Mouse (Mus musculus): ENCODE results near the gene Clec12a.

GRCm38 (mm10) chr6:129356430-129356829 lies 13.9 kb downstream of the Clec12a start:
- TF ChIP-seq MYOG (IDR thresholded peaks at IDR 0.05; ENCODE audit: control insufficient read depth in 1 of 3, insufficient read depth in 1 of 3, insufficient read length in 2 of 3, low read depth in 2 of 3) (no peak), POLR2A (IDR thresholded peaks at IDR 0.05; ENCODE audit: insufficient read length, low read depth) (no peak), MYOD1 (IDR thresholded peaks at IDR 0.05; ENCODE audit: control insufficient read depth in 1 of 3, insufficient read length in 2 of 3, low read depth in 2 of 3) (no peak), POLR2AphosphoS2 (IDR thresholded peaks at IDR 0.05; ENCODE audit: insufficient read length, low read depth) (no peak)

All from myocyte (in vitro differentiated cells).